8 mouse cellular contexts compared by ENCODE assay signal in the genomic region with DNA sequence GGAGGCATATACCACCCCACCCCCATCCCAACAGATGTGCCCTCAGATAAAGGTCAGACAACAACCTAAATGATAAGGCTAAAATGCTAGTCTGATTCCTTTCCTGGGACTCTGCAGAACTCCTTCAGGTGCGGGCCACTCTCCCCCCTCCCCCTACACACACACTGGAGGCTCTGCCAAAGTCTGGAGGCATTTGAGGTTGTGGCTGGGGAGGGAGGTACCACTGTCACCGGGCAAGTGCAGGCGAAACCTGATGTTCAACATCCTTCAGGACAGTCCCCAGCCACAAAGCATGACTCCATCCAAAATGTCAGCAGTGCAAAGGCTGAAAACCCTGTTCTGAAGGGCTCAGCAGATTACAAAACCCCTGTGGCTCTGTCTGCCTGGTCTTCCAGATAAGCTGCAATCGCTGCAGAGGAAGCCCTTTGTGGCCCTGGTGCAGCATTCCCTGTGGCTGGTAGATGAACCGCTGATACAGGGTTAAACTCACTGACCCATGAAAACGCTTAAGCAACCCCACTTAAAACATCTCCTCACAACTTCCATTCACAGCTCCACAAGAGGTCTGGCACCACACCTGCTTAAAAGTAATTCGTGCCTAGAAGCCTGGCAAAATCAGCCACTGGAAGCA.
DNase-seq lines count a peak whose midpoint lies in the region; ATAC-seq lines count a peak whose summit lies in the region.

No protein-coding gene starts in this region.

- H3K27ac ChIP-seq in forebrain, embryonic 14.5 days (ENCODE audit: low read depth, low read length) = no peak overlapping the region
- peak overlapping the region; percentile 57 for H3K27ac ChIP-seq in kidney, embryonic 16.5 days (ENCODE audit: low read length)

- peaks cover 16% of the 10 kb centered on the region for H3K4me1 ChIP-seq in forebrain, embryonic 14.5 days (ENCODE audit: control insufficient read depth, insufficient read depth, low read length)
- H3K4me1 ChIP-seq in kidney, embryonic 16.5 days (ENCODE audit: insufficient read depth, low read length) = peaks cover 54% of the 10 kb centered on the region

- peak overlapping the region; percentile 1 for H3K4me2 ChIP-seq in forebrain, embryonic 14.5 days (ENCODE audit: low read length)
- H3K4me2 ChIP-seq in kidney, embryonic 16.5 days (replicated peaks; ENCODE audit: low read depth, low read length) = peak overlapping the region; percentile 64

- H3K9me3 ChIP-seq in forebrain, embryonic 14.5 days (replicated peaks; ENCODE audit: control insufficient read depth, low read length) = no peaks in the 10 kb centered on the region
- H3K9me3 ChIP-seq in kidney, embryonic 16.5 days (ENCODE audit: low read length) = no peaks in the 10 kb centered on the region

- peak; percentile 75 for DNase-seq in urinary bladder, postnatal 14 days (ENCODE audit: low spot score)
- no peak for DNase-seq in urinary bladder, adult 2 months (ENCODE audit: low spot score)
- DNase-seq in forebrain, embryonic 14.5 days (ENCODE audit: low spot score) = no peak
- DNase-seq in lung, postnatal 36 days = peak; percentile 81
- peak; percentile 67 for DNase-seq in thymus, postnatal 14 days
- no peak for DNase-seq in left cerebral cortex, postnatal 36 days (ENCODE audit: low spot score in 2 of 2)
- DNase-seq in adrenal gland, adult 2 months = no peak

- ATAC-seq in forebrain, embryonic 14.5 days = no peak
- ATAC-seq in kidney, embryonic 16.5 days (ENCODE audit: low FRiP score, low TSS enrichment) = no peak

- intact Hi-C loops in left cerebral cortex, postnatal 36 days (cut with DNase I) = loop anchor here (5.0 kb wide), 1 partner anchor 35 kb away; no protein-coding TSS in a partner anchor

- no peaks in the 10 kb centered on the region for H3K27me3 ChIP-seq in forebrain, embryonic 14.5 days (replicated peaks; ENCODE audit: control insufficient read depth, insufficient read depth, low read length)
- no peaks in the 10 kb centered on the region for H3K27me3 ChIP-seq in kidney, embryonic 16.5 days (ENCODE audit: insufficient read depth, low read length)

- WGBS in forebrain, embryonic 14.5 days = 6% methylated on average over 7 of the region's 7 CpGs
- WGBS in kidney, embryonic 16.5 days = 11% methylated on average over 7 of the region's 7 CpGs

- peak overlapping the region; percentile 25; the same call in 1 of the 2 replicates for H3K9ac ChIP-seq in forebrain, embryonic 14.5 days (ENCODE audit: low read length)
- peak overlapping the region; percentile 73 for H3K9ac ChIP-seq in kidney, embryonic 16.5 days (replicated peaks; ENCODE audit: low read length)

- H3K4me3 ChIP-seq in forebrain, embryonic 14.5 days (ENCODE audit: low read depth, low read length) = no peak overlapping the region
- H3K4me3 ChIP-seq in kidney, embryonic 16.5 days (ENCODE audit: low read length) = peak overlapping the region; percentile 53

- no peaks in the 10 kb centered on the region for H3K36me3 ChIP-seq in forebrain, embryonic 14.5 days (ENCODE audit: control insufficient read depth, insufficient read depth, low read length)
- H3K36me3 ChIP-seq in kidney, embryonic 16.5 days (ENCODE audit: insufficient read depth, low read length) = no peaks in the 10 kb centered on the region

Comparison
In these comparisons a context has a peak if more than half of its experiments do, and no peak if none do; other contexts are left out.
1. DNase-seq: peak in urinary bladder, postnatal 14 days (single experiment), lung, postnatal 36 days (single experiment) and thymus, postnatal 14 days (single experiment); none in urinary bladder, adult 2 months (single experiment), forebrain, embryonic 14.5 days (single experiment), left cerebral cortex, postnatal 36 days (0 of 2) and adrenal gland, adult 2 months (single experiment).